Mouse (Mus musculus) ES-E14 (cell line): ENCODE results near the gene Gamt.

Source experiments
- HCFC1 ChIP-seq: IDR thresholded peaks from 2 replicates; pipeline ENCODE4 v1.6.1; 2012; ENCODE audit warnings: low read length, inconsistent platforms, borderline replicate concordance; ENCODE audit not compliant: insufficient read depth
- ZNF384 ChIP-seq: IDR thresholded peaks from 2 replicates; pipeline ENCODE4 v1.6.1; 2012; ENCODE audit warnings: low read depth, low read length, inconsistent platforms

GRCm38 (mm10) chr10:80239791-80240190, 21.0 kb downstream of the Gamt start:
- TF ChIP-seq HCFC1, result no peak
- no peak for TF ChIP-seq ZNF384
